Mouse (Mus musculus) bone marrow, adult 2 months (tissue): ENCODE measurements around the gene Gm8369. TPM values are rescaled to one million over a fixed set of nuclear protein-coding genes. Genes with fewer than 3 reads are reported as not detected.
A peak's percentile ranks its signal among the peaks of the same experiment; 100 is the strongest.

Experiments
- H3K27ac ChIP-seq: fragments of 200-500 bp; 2 replicates; pipeline ENCODE4 v1.5.1; 2012; ENCODE audit warnings: low read depth, mild to moderate bottlenecking, control low read depth, inconsistent platforms, low read length; ENCODE audit not compliant: control insufficient read depth, poor library complexity, insufficient read depth
- H3K4me1 ChIP-seq: fragments of 200-500 bp; 2 replicates; pipeline ENCODE4 v1.6.1; 2011; ENCODE audit warnings: low read length; ENCODE audit not compliant: control insufficient read depth, insufficient read depth
- H3K4me3 ChIP-seq: fragments of 200-500 bp; replicated peaks from 2 replicates; pipeline ENCODE3; 2011; ENCODE audit warnings: mild to moderate bottlenecking, low read depth, low read length, control low read depth; ENCODE audit not compliant: control insufficient read depth
- CTCF ChIP-seq: fragments of 200-500 bp; IDR thresholded peaks from 2 replicates; pipeline ENCODE4 v1.5.1; 2011; ENCODE audit warnings: low read length, control low read depth; ENCODE audit not compliant: control insufficient read depth, insufficient read depth
- POLR2A ChIP-seq: fragments of 200-500 bp; IDR thresholded peaks from 2 replicates; pipeline ENCODE4 v1.6.1; 2011; ENCODE audit warnings: low read depth, mild to moderate bottlenecking, control low read depth, low read length, borderline replicate concordance; ENCODE audit not compliant: control insufficient read depth
- WGBS: fragments of 180-500 bp; shearing (Covaris S2); methylation state at CpG from one replicate; pipeline ENCODE4 v1.1.7; 2018; 5-methylcytosine and 5-hydroxymethylcytosine counted together
- polyA plus RNA-seq: library from polyadenylated mRNA; stranded (reverse); fragments of >200 nt; gene quantifications from 2 replicates; pipeline ENCODE4 v1.2.4, GENCODE M21; 2011; ENCODE audit warnings: low replicate concordance; ENCODE audit not compliant: missing spikeins, insufficient read depth, insufficient read length

The Gm8369 gene
- polyA plus RNA-seq, 1 experiment, result 11.9 TPM

- H3K4me1 ChIP-seq, result peaks cover 2% of the 10 kb centered on the region
- H3K27ac ChIP-seq, result no peak overlapping the region
- H3K4me3 ChIP-seq, result no peak overlapping the region
- no peak for TF ChIP-seq POLR2A
- no peak for TF ChIP-seq CTCF
- 83% methylated on average over 2 of the region's 2 CpGs for WGBS
These were observed 6.0 kb upstream of the Gm8369 start for GRCm38 (mm10) chr19:11479714-11480113.

GRCm38 (mm10) chr19:11482684-11483083 is 3.1 kb upstream of the Gm8369 start:
- Histone ChIP-seq H3K27ac (no peak overlapping the region), H3K4me1 (peaks cover 2% of the 10 kb centered on the region), H3K4me3 (no peak overlapping the region)
- WGBS, result 84% methylated on average over 2 of the region's 2 CpGs
- TF ChIP-seq CTCF (no peak), POLR2A (no peak)

GRCm38 (mm10) chr19:11483941-11484340 is 1.8 kb upstream of the Gm8369 start:
- Histone ChIP-seq H3K4me3 (peak overlapping the region; percentile 21), H3K4me1 (peaks cover 2% of the 10 kb centered on the region), H3K27ac (no peak overlapping the region; the same call in 1 of the 2 replicates)
- no peak for TF ChIP-seq CTCF
- TF ChIP-seq POLR2A, result no peak
- 40% methylated on average over 4 of the region's 4 CpGs for WGBS

- 18% methylated on average over 3 of the region's 3 CpGs for WGBS
- TF ChIP-seq POLR2A (no peak), CTCF (no peak)
- Histone ChIP-seq H3K4me1 (peaks cover 2% of the 10 kb centered on the region), H3K4me3 (peak overlapping the region; percentile 30), H3K27ac (peak overlapping the region; percentile 33; the same call in 1 of the 2 replicates)
These were observed 1.4 kb upstream of the Gm8369 start for GRCm38 (mm10) chr19:11484388-11484787.

- no peak for TF ChIP-seq CTCF
- 9% methylated on average over 3 of the region's 3 CpGs for WGBS
- no peak overlapping the region for H3K27ac ChIP-seq
These were observed 472 bp upstream of the Gm8369 start for GRCm38 (mm10) chr19:11485266-11485665.

GRCm38 (mm10) chr19:11486599-11486998 is 861 bp downstream of the Gm8369 start:
- Histone ChIP-seq H3K27ac (peak overlapping the region; percentile 15; the same call in 1 of the 2 replicates), H3K4me3 (no peak overlapping the region), H3K4me1 (peaks cover 2% of the 10 kb centered on the region)
- no peak for TF ChIP-seq POLR2A
- TF ChIP-seq CTCF, result no peak
- 65% methylated on average over 1 of the region's 1 CpGs for WGBS

More at GRCm38 (mm10) chr19:11485266-11485665, 472 bp upstream of the Gm8369 start:
- H3K4me1 ChIP-seq, result peaks cover 2% of the 10 kb centered on the region
- no peak overlapping the region for H3K4me3 ChIP-seq

GRCm38 (mm10) chr19:11491406-11492189 is 5.9 kb downstream of the Gm8369 start:
- TF ChIP-seq CTCF, result no peak
- no peak for TF ChIP-seq POLR2A
- Histone ChIP-seq H3K27ac (peak overlapping the region; percentile 48), H3K4me1 (no peaks in the 10 kb centered on the region; the same call in 1 of the 2 replicates), H3K4me3 (no peak overlapping the region)
- WGBS, result 55% methylated on average over 4 of the region's 4 CpGs

GRCm38 (mm10) chr19:11492671-11493070 is 6.9 kb downstream of the Gm8369 start:
- Histone ChIP-seq H3K4me3 (no peak overlapping the region), H3K4me1 (no peaks in the 10 kb centered on the region), H3K27ac (peak overlapping the region; percentile 51; the same call in 1 of the 2 replicates)
- TF ChIP-seq POLR2A, result no peak
- TF ChIP-seq CTCF, result no peak
- 72% methylated on average over 1 of the region's 1 CpGs for WGBS

GRCm38 (mm10) chr19:11494519-11494918 is 8.8 kb downstream of the Gm8369 start:
- Histone ChIP-seq H3K4me1 (no peaks in the 10 kb centered on the region), H3K27ac (no peak overlapping the region), H3K4me3 (no peak overlapping the region)
- 69% methylated on average over 3 of the region's 3 CpGs for WGBS
- TF ChIP-seq CTCF (no peak), POLR2A (no peak)
